Comparison of ENCODE assay signal across 7 mouse cellular contexts in genomic region chr8:12874194-12874791, GRCm38 (mm10). TPM values are rescaled to one million over a fixed set of nuclear protein-coding genes. Genes with fewer than 3 reads are reported as not detected.
DNase-seq lines count a peak whose midpoint lies in the region; ATAC-seq and TF ChIP-seq lines count a peak whose summit lies in the region.

No protein-coding gene starts in this region.

- H3K4me1 ChIP-seq in thymus, adult 2 months (replicated peaks; ENCODE audit: control insufficient read depth, insufficient read depth, low read length): peaks cover 39% of the 10 kb centered on the region
- H3K4me1 ChIP-seq in embryonic facial prominence, embryonic 14.5 days (ENCODE audit: control insufficient read depth, insufficient read depth, low read length): no peaks in the 10 kb centered on the region; the same call in 1 of the 2 replicates
- H3K4me1 ChIP-seq in intestine, postnatal 0 days (replicated peaks; ENCODE audit: control insufficient read depth, insufficient read depth, low read length): no peaks in the 10 kb centered on the region
- H3K4me1 ChIP-seq in liver, embryonic 15.5 days (replicated peaks): peaks cover 11% of the 10 kb centered on the region; the same call in 1 of the 2 replicates

- DNase-seq in thymus, adult 2 months: peak; percentile 23
- DNase-seq in thymus, postnatal 0 days (ENCODE audit: low spot score): no peak
- DNase-seq in embryonic facial prominence, embryonic 14.5 days (ENCODE audit: low spot score): no peak
- peak; percentile 33 for DNase-seq in right cerebral cortex, postnatal 4 days
- no peak for DNase-seq in spleen, postnatal 36 days (ENCODE audit: low spot score in 2 of 2)

- H3K36me3 ChIP-seq in thymus, adult 2 months (ENCODE audit: control insufficient read depth, insufficient read depth, low read length): no peaks in the 10 kb centered on the region
- H3K36me3 ChIP-seq in embryonic facial prominence, embryonic 14.5 days (ENCODE audit: control insufficient read depth, insufficient read depth, low read length): no peaks in the 10 kb centered on the region
- no peaks in the 10 kb centered on the region for H3K36me3 ChIP-seq in intestine, postnatal 0 days (ENCODE audit: control insufficient read depth, insufficient read depth)
- no peaks in the 10 kb centered on the region for H3K36me3 ChIP-seq in liver, embryonic 15.5 days (replicated peaks)

- H3K27me3 ChIP-seq in thymus, adult 2 months (ENCODE audit: control insufficient read depth, insufficient read depth, low read length): no peaks in the 10 kb centered on the region
- peaks cover 4% of the 10 kb centered on the region; the same call in 1 of the 2 replicates for H3K27me3 ChIP-seq in embryonic facial prominence, embryonic 14.5 days (replicated peaks; ENCODE audit: control insufficient read depth, insufficient read depth, low read length)
- H3K27me3 ChIP-seq in intestine, postnatal 0 days (replicated peaks; ENCODE audit: control insufficient read depth, insufficient read depth, low read length): 0 out of 2 replicates have a peak, but pooled peaks cover 5% of the 10 kb centered on the region
- H3K27me3 ChIP-seq in liver, embryonic 15.5 days: peaks cover 87% of the 10 kb centered on the region

- H3K9me3 ChIP-seq in embryonic facial prominence, embryonic 14.5 days (ENCODE audit: control insufficient read depth, low read length): no peaks in the 10 kb centered on the region
- no peaks in the 10 kb centered on the region for H3K9me3 ChIP-seq in intestine, postnatal 0 days (ENCODE audit: control insufficient read depth)
- no peaks in the 10 kb centered on the region for H3K9me3 ChIP-seq in liver, embryonic 15.5 days (replicated peaks)

- peak overlapping the region; percentile 48; the same call in 1 of the 2 replicates for H3K9ac ChIP-seq in embryonic facial prominence, embryonic 14.5 days (ENCODE audit: low read depth, low read length)
- H3K9ac ChIP-seq in intestine, postnatal 0 days (ENCODE audit: low read depth, low read length): no peak overlapping the region
- H3K9ac ChIP-seq in liver, embryonic 15.5 days: no peak overlapping the region

- ATAC-seq in embryonic facial prominence, embryonic 14.5 days (ENCODE audit: low read depth): peak; percentile 56
- peak; percentile 26; the same call in 1 of the 2 replicates for ATAC-seq in intestine, postnatal 0 days
- ATAC-seq in liver, embryonic 15.5 days (ENCODE audit: insufficient read depth): no peak

- TF ChIP-seq CTCF in thymus, adult 2 months (IDR thresholded peaks at IDR 0.05; ENCODE audit: borderline replicate concordance, control insufficient read depth, extremely low read depth, insufficient read depth, low read length, poor library complexity): no peak
- no peak for TF ChIP-seq CTCF in intestine, postnatal 0 days (IDR thresholded peaks at IDR 0.05; ENCODE audit: low read depth)

- peak overlapping the region; percentile 88 for H3K4me2 ChIP-seq in embryonic facial prominence, embryonic 14.5 days (ENCODE audit: low read depth, low read length)
- peak overlapping the region; percentile 78 for H3K4me2 ChIP-seq in intestine, postnatal 0 days (replicated peaks; ENCODE audit: low read depth)
- peak overlapping the region; percentile 70 for H3K4me2 ChIP-seq in liver, embryonic 15.5 days

- TF ChIP-seq POLR2A in thymus, adult 2 months (IDR thresholded peaks at IDR 0.05; ENCODE audit: control insufficient read depth, extremely low read depth, insufficient read depth, low read length, poor library complexity): no peak

- H3K4me3 ChIP-seq in thymus, adult 2 months (ENCODE audit: control insufficient read depth, insufficient read depth, low read length): peak overlapping the region; percentile 57
- H3K4me3 ChIP-seq in embryonic facial prominence, embryonic 14.5 days (ENCODE audit: low read depth, low read length): peak overlapping the region; percentile 55
- H3K4me3 ChIP-seq in intestine, postnatal 0 days (ENCODE audit: low read depth, low read length): peak overlapping the region; percentile 46
- H3K4me3 ChIP-seq in liver, embryonic 15.5 days (replicated peaks): peak overlapping the region; percentile 46

- WGBS in thymus, adult 2 months: 62% methylated on average over 8 of the region's 8 CpGs
- WGBS in embryonic facial prominence, embryonic 14.5 days: 19% methylated on average over 8 of the region's 8 CpGs
- WGBS in intestine, postnatal 0 days: 21% methylated on average over 8 of the region's 8 CpGs
- 26% methylated on average over 8 of the region's 8 CpGs for WGBS in liver, embryonic 15.5 days (ENCODE audit: insufficient replicate concordance)

- H3K27ac ChIP-seq in thymus, adult 2 months (ENCODE audit: control insufficient read depth, insufficient read depth, low read length): no peak overlapping the region
- H3K27ac ChIP-seq in embryonic facial prominence, embryonic 14.5 days (replicated peaks; ENCODE audit: low read depth, low read length): no peak overlapping the region
- H3K27ac ChIP-seq in intestine, postnatal 0 days (ENCODE audit: low read depth, low read length): no peak overlapping the region
- H3K27ac ChIP-seq in liver, embryonic 15.5 days (replicated peaks): no peak overlapping the region

RNA-seq across cellular contexts. Expression of gene Mcf2l, which starts 0.7 kb away (rescaled TPM):
- 9.4 and 9.7 TPM in 2 replicates for polyA plus RNA-seq in thymus, adult 2 months (2012; rRNA removed)
- 4.8 and 5.3 TPM in 2 replicates for polyA plus RNA-seq in thymus, postnatal 0 days (2015; fragmentation: Nextera tagmentation; extraction: Ambion mirVana)
- polyA plus RNA-seq in embryonic facial prominence, embryonic 14.5 days (2014; fragmentation: Nextera tagmentation; extraction: Ambion mirVana): 20.3 and 21.2 TPM in 2 replicates
- polyA plus RNA-seq in intestine, postnatal 0 days (2015; fragmentation: Nextera tagmentation; extraction: Ambion mirVana): 5.7 and 6.7 TPM in 2 replicates
- polyA plus RNA-seq in liver, embryonic 15.5 days (2015; fragmentation: Nextera tagmentation; extraction: Ambion mirVana): 0.98 and 1.4 TPM in 2 replicates

Comparison
In these comparisons a context has a peak if more than half of its experiments do, and no peak if none do; other contexts are left out.
1. DNase-seq: peak in thymus, adult 2 months (single experiment) and right cerebral cortex, postnatal 4 days (single experiment); none in thymus, postnatal 0 days (single experiment), embryonic facial prominence, embryonic 14.5 days (single experiment) and spleen, postnatal 36 days (0 of 2).
2. Peak in every context shown above with its lines, with median percentiles within 50 percentile points of each other: H3K4me3 ChIP-seq and H3K4me2 ChIP-seq.